Mouse (Mus musculus) CH12.LX (cell line): ENCODE measurements around the gene Chchd3. TPM values are rescaled to one million over a fixed set of nuclear protein-coding genes. Genes with fewer than 3 reads are reported as not detected.

Experiments
- DNase-seq: peaks from one replicate; pipeline ENCODE4 v3.0.0-alpha.2; 2013; ENCODE audit errors: extremely low read depth
- H3K27ac ChIP-seq: 2 replicates; pipeline ENCODE4 v1.5.1; 2012; ENCODE audit warnings: low read depth, mild to moderate bottlenecking, control low read depth, moderate library complexity; ENCODE audit not compliant: insufficient read depth
- H3K27me3 ChIP-seq: replicated peaks from 2 replicates; pipeline ENCODE3; 2012; ENCODE audit warnings: inconsistent platforms
- H3K36me3 ChIP-seq, 2 experiments: replicated peaks in 1 of 2; 2 replicates each; pipeline versions ENCODE3 to v1.6.1; 2012; ENCODE audit warnings: inconsistent platforms in 1 of 2, low read length in 1 of 2, mild to moderate bottlenecking in 1 of 2, mixed read lengths in 1 of 2, moderate library complexity in 1 of 2; ENCODE audit not compliant: control insufficient read depth in 1 of 2, insufficient read depth in 1 of 2
- H3K4me1 ChIP-seq, 2 experiments: 2 replicates each; pipeline ENCODE4 v1.6.1; 2012; ENCODE audit warnings: inconsistent platforms in 1 of 2, moderate library complexity in 1 of 2; ENCODE audit not compliant: insufficient read depth in 2 of 2, control insufficient read depth in 1 of 2
- H3K4me2 ChIP-seq: 2 replicates; pipeline ENCODE4 v1.6.1; 2012; ENCODE audit warnings: low read depth, mild to moderate bottlenecking, control low read depth; ENCODE audit not compliant: poor library complexity, insufficient read depth, severe bottlenecking
- H3K4me3 ChIP-seq, 3 experiments: fragments of 150-350 bp in 1 of 3; sonication (generic) in 1 of 3; replicated peaks in 1 of 3; 2 replicates each; pipeline versions ENCODE3 to v1.5.1; 2011 to 2012; ENCODE audit warnings: low read depth in 2 of 3, low read length in 2 of 3, mild to moderate bottlenecking in 2 of 3, moderate library complexity in 2 of 3, control low read depth in 1 of 3, improper control_type of control experiment in 1 of 3, inconsistent platforms in 1 of 3, mixed read lengths in 1 of 3; ENCODE audit not compliant: poor library complexity in 1 of 3
- H3K79me2 ChIP-seq: replicated peaks from 2 replicates; pipeline ENCODE4 v1.6.1; 2012; ENCODE audit warnings: mild to moderate bottlenecking, moderate library complexity; ENCODE audit not compliant: control insufficient read depth, poor library complexity, insufficient read depth, severe bottlenecking; ENCODE audit errors: extremely low read depth
- H3K9ac ChIP-seq: 2 replicates; pipeline ENCODE4 v1.6.1; 2012; ENCODE audit warnings: low read depth, mild to moderate bottlenecking, control low read depth, moderate library complexity; ENCODE audit not compliant: insufficient read depth
- H3K9me3 ChIP-seq: replicated peaks from 2 replicates; pipeline ENCODE3; 2012; ENCODE audit warnings: low read length, inconsistent platforms, mixed read lengths
- BHLHE40 ChIP-seq: IDR thresholded peaks from 2 replicates; pipeline ENCODE4 v1.6.1; 2011; ENCODE audit warnings: mild to moderate bottlenecking, low read depth, low read length, improper control_type of control experiment
- CHD1 ChIP-seq: IDR thresholded peaks from 2 replicates; pipeline ENCODE4 v1.6.1; 2012; ENCODE audit warnings: low read depth, low read length, improper control_type of control experiment, inconsistent platforms
- CHD2 ChIP-seq: IDR thresholded peaks from 2 replicates; pipeline ENCODE4 v1.6.1; 2011; ENCODE audit warnings: low read length, improper control_type of control experiment
- CTCF ChIP-seq, 2 experiments: IDR thresholded peaks in 1 of 2; conservative IDR thresholded peaks in 1 of 2; 2 replicates each; pipeline ENCODE4 v1.5.1; 2011 to 2012; ENCODE audit warnings: low read depth in 2 of 2, low read length in 2 of 2, improper control_type of control experiment in 1 of 2, inconsistent platforms in 1 of 2, mild to moderate bottlenecking in 1 of 2, moderate library complexity in 1 of 2
- E2F4 ChIP-seq: IDR thresholded peaks from 2 replicates; pipeline ENCODE4 v1.6.1; 2011; ENCODE audit warnings: low read depth, low read length, improper control_type of control experiment; ENCODE audit not compliant: insufficient replicate concordance
- ELF1 ChIP-seq: IDR thresholded peaks from 2 replicates; pipeline ENCODE4 v1.6.1; 2014; ENCODE audit warnings: low read depth, mild to moderate bottlenecking, inconsistent platforms, low read length, improper control_type of control experiment
- EP300 ChIP-seq: IDR thresholded peaks from 2 replicates; pipeline ENCODE4 v1.6.1; 2011; ENCODE audit warnings: low read length, improper control_type of control experiment
- ETS1 ChIP-seq: conservative IDR thresholded peaks from 2 replicates; pipeline ENCODE4 v1.6.1; 2012; ENCODE audit warnings: low read depth, mild to moderate bottlenecking, inconsistent platforms, low read length, improper control_type of control experiment, moderate library complexity
- HCFC1 ChIP-seq: IDR thresholded peaks from 2 replicates; pipeline ENCODE4 v1.6.1; 2012; ENCODE audit warnings: low read depth, mild to moderate bottlenecking, inconsistent platforms, low read length, improper control_type of control experiment
- IRF4 ChIP-seq: IDR thresholded peaks from 2 replicates; pipeline ENCODE4 v1.6.1; 2014; ENCODE audit warnings: low read depth, mild to moderate bottlenecking, inconsistent platforms, low read length, improper control_type of control experiment
- JUND ChIP-seq: conservative IDR thresholded peaks from 2 replicates; pipeline ENCODE4 v1.6.1; 2011; ENCODE audit warnings: low read depth, low read length, improper control_type of control experiment
- MAX ChIP-seq: IDR thresholded peaks from 2 replicates; pipeline ENCODE4 v1.6.1; 2011; ENCODE audit warnings: low read length, improper control_type of control experiment
- MAZ ChIP-seq: IDR thresholded peaks from 2 replicates; pipeline ENCODE4 v1.6.1; 2012; ENCODE audit warnings: low read depth, mild to moderate bottlenecking, inconsistent platforms, low read length, improper control_type of control experiment, moderate library complexity
- NELFE ChIP-seq: IDR thresholded peaks from 2 replicates; pipeline ENCODE4 v1.6.1; 2011; ENCODE audit warnings: low read depth, low read length, improper control_type of control experiment
- NRF1 ChIP-seq: IDR thresholded peaks from 2 replicates; pipeline ENCODE4 v1.6.1; 2014; ENCODE audit warnings: low read depth, mild to moderate bottlenecking, inconsistent platforms, low read length, improper control_type of control experiment, moderate library complexity
- POLR2AphosphoS2 ChIP-seq: IDR thresholded peaks from 2 replicates; pipeline ENCODE4 v1.6.1; 2011; ENCODE audit warnings: low read depth, low read length, improper control_type of control experiment
- RAD21 ChIP-seq: IDR thresholded peaks from 2 replicates; pipeline ENCODE4 v1.6.1; 2011; ENCODE audit warnings: low read depth, mild to moderate bottlenecking, low read length, improper control_type of control experiment, moderate library complexity
- RCOR1 ChIP-seq: conservative IDR thresholded peaks from 2 replicates; pipeline ENCODE4 v1.6.1; 2012; ENCODE audit warnings: low read depth, mild to moderate bottlenecking, inconsistent platforms, low read length, improper control_type of control experiment
- SIN3A ChIP-seq: IDR thresholded peaks from 2 replicates; pipeline ENCODE4 v1.6.1; 2012; ENCODE audit warnings: low read length, improper control_type of control experiment, inconsistent platforms
- TCF12 ChIP-seq: IDR thresholded peaks from 2 replicates; pipeline ENCODE4 v1.6.1; 2014; ENCODE audit warnings: low read depth, mild to moderate bottlenecking, inconsistent platforms, low read length, improper control_type of control experiment
- ZC3H11A ChIP-seq: IDR thresholded peaks from 2 replicates; pipeline ENCODE4 v1.6.1; 2012; ENCODE audit warnings: low read depth, mild to moderate bottlenecking, inconsistent platforms, low read length, improper control_type of control experiment
- ZNF384 ChIP-seq: IDR thresholded peaks from 2 replicates; pipeline ENCODE4 v1.6.1; 2012; ENCODE audit warnings: low read depth, low read length, improper control_type of control experiment, inconsistent platforms
- dilution Hi-C: fragments of 300-500 bp; cut with MboI; formaldehyde crosslinking; loops from 2 replicates; pipeline ENCODE4 v1.14.3; 2020; ENCODE audit warnings: low sequenced_read_pairs; ENCODE audit not compliant: extremely low pct_unique_long_range_greater_than_20kb, extremely low pct_ligation_motif_present
- in situ Hi-C: fragments of 300-500 bp; cut with MboI; formaldehyde crosslinking; loops from 3 replicates; pipeline ENCODE4 v1.14.3; 2019; ENCODE audit warnings: low sequenced_read_pairs, low pct_ligation_motif_present, low pct_unique_long_range_greater_than_20kb, mixed read lengths
- polyA plus RNA-seq: library from polyadenylated mRNA; unstranded; fragments of >175 nt; gene quantifications from 2 replicates; pipeline ENCODE4 v1.2.1, GENCODE M21; 2012; ENCODE audit warnings: low read depth; ENCODE audit not compliant: insufficient read length
- total RNA-seq, 2 experiments: library from RNA; depleted of rRNA; stranded (reverse); fragments of 300-350 nt in 1 of 2; fragments of >200 nt in 1 of 2; gene quantifications; 2 replicates each; pipeline ENCODE4 v1.2.3; 2012 to 2014

Chchd3 gene
- total and polyA plus RNA-seq, 3 experiments = 116 to 197 (median 133) TPM

- no peak overlapping the region for H3K27ac ChIP-seq
- peaks cover 6 to 56% of the 10 kb centered on the region in 2 experiments for H3K4me1 ChIP-seq
- H3K4me3 ChIP-seq = no peak overlapping the region
- no peaks in the 10 kb centered on the region for H3K27me3 ChIP-seq
- no peak overlapping the region for H3K4me2 ChIP-seq
- dilution Hi-C loops = no loop called here
- peaks cover 24% of the 10 kb centered on the region for H3K79me2 ChIP-seq
- in situ Hi-C loops = no loop called here
- H3K9ac ChIP-seq = no peak overlapping the region
- TF ChIP-seq JUND (no peak), TCF12 (no peak), CHD2 (no peak), ZNF384 (no peak), ETS1 (no peak), SIN3A (no peak), CTCF (conservative IDR thresholded peaks at IDR 0.05 in 1 of 2, IDR thresholded peaks at IDR 0.05 in 1 of 2; ENCODE audit: low read depth in 2 of 2, low read length in 2 of 2) (no peak), EP300 (no peak), POLR2AphosphoS2 (no peak), CHD1 (no peak), IRF4 (no peak), MAZ (no peak), ZC3H11A (no peak), NRF1 (no peak), NELFE (no peak), RAD21 (no peak), MAX (no peak), HCFC1 (no peak), BHLHE40 (no peak)
- no peaks in the 10 kb centered on the region for H3K9me3 ChIP-seq
- no peak for DNase-seq
- H3K36me3 ChIP-seq = peaks cover 17 to 36% of the 10 kb centered on the region in 2 experiments
Measured at GRCm38 (mm10) chr6:33056392-33056791, 3.7 kb downstream of the Chchd3 start.

- Histone ChIP-seq H3K79me2 (peaks cover 24% of the 10 kb centered on the region), H3K27me3 (no peaks in the 10 kb centered on the region), H3K36me3 (peaks cover 17 to 36% of the 10 kb centered on the region in 2 experiments), H3K4me2 (no peak overlapping the region), H3K27ac (no peak overlapping the region), H3K9ac (no peak overlapping the region), H3K9me3 (no peaks in the 10 kb centered on the region), H3K4me3 (no peak overlapping the region), H3K4me1 (peaks cover 6 to 61% of the 10 kb centered on the region in 2 experiments)
- in situ Hi-C loops (no loop called here), dilution Hi-C loops (no loop called here)
- TF ChIP-seq E2F4 (no peak), ELF1 (no peak), ZC3H11A (no peak), NRF1 (no peak), RCOR1 (no peak)
- no peak for DNase-seq
Measured at GRCm38 (mm10) chr6:33055663-33056062, 4.4 kb downstream of the Chchd3 start.
